Mouse (Mus musculus) stomach, embryonic 15.5 days (tissue): ENCODE measurements around the gene Dchs2. TPM values are rescaled to one million over a fixed set of nuclear protein-coding genes. Genes with fewer than 3 reads are reported as not detected.
A peak's percentile ranks its signal among the peaks of the same experiment; 100 is the strongest.

Experiments used
- ATAC-seq: fragments of 200-750 bp; cut with Nextera tagmentation; 2 replicates; pipeline ENCODE4 v1.8.0; 2017; ENCODE audit warnings: low read depth, moderate number of reproducible peaks, moderate TSS enrichment; ENCODE audit not compliant: insufficient read depth, low FRiP score
- H3K27ac ChIP-seq: fragments of 300-500 bp; sonication (generic); 2 replicates; pipeline ENCODE4 v1.5.1; 2015; ENCODE audit warnings: mild to moderate bottlenecking, inconsistent platforms
- H3K27me3 ChIP-seq: fragments of 300-500 bp; sonication (generic); replicated peaks from 2 replicates; pipeline ENCODE4 v1.6.1; 2015; ENCODE audit warnings: inconsistent platforms
- H3K36me3 ChIP-seq: fragments of 300-500 bp; sonication (generic); 2 replicates; pipeline ENCODE4 v1.6.1; 2015; ENCODE audit warnings: inconsistent platforms
- H3K4me1 ChIP-seq: fragments of 300-500 bp; sonication (generic); 2 replicates; pipeline ENCODE4 v1.6.1; 2015; ENCODE audit warnings: inconsistent platforms
- H3K4me2 ChIP-seq: fragments of 300-500 bp; sonication (generic); 2 replicates; pipeline ENCODE4 v1.6.1; 2015; ENCODE audit warnings: mild to moderate bottlenecking, inconsistent platforms
- H3K4me3 ChIP-seq: fragments of 300-500 bp; sonication (generic); replicated peaks from 2 replicates; pipeline ENCODE4 v1.5.1; 2015; ENCODE audit warnings: inconsistent platforms
- H3K9ac ChIP-seq: fragments of 300-500 bp; sonication (generic); 2 replicates; pipeline ENCODE4 v1.6.1; 2015; ENCODE audit warnings: inconsistent platforms
- H3K9me3 ChIP-seq: fragments of 300-500 bp; sonication (generic); 2 replicates; pipeline ENCODE4 v1.6.1; 2016; ENCODE audit warnings: inconsistent platforms
- WGBS: fragments of 180-500 bp; shearing (Covaris S2); methylation state at CpG from one replicate; pipeline ENCODE4 v1.1.7; 2015; 5-methylcytosine and 5-hydroxymethylcytosine counted together
- polyA plus RNA-seq: library from polyadenylated mRNA; unstranded; fragments of >200 nt; fragmentation: Nextera tagmentation; extraction: Ambion mirVana; gene quantifications from 2 replicates; pipeline ENCODE4 v1.2.1, GENCODE M21; 2015

Dchs2 gene
- 0.44 and 0.48 TPM in 2 replicates for polyA plus RNA-seq

DNA sequence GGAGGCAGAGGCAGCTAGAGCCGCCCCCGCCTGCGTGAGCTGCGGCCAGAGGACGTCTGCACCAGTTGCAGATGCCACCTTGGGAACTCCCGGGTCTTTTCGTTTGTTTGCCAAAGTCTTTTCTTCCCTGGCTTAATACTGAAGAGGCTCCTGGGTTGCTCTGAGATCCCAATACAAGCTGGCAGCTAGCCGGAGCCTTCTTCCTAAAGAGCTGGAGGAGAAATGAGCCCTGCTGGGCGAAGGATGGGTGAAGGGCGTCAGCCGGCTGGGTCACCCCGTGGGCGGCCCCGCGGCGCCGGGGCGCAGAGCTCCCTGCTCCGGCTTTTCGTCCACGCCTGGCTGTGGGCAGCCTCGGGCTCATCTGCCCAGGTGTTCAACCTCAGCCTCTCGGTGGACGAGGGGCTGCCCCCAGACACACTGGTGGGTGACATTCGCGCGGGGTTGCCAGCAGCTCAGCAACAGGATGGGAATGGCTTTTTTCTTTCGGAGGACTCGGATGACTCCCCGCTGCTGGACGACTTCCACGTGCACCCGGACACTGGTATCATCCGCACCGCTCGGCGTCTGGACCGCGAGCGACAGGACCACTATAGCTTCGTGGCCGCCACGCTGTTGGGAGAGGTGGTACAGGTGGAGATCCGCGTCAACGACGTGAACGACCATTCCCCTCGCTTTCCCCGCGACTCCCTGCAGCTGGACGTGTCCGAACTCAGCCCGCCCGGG is at the start of gene Dchs2:
Gene Dchs2, plus strand, starts transcription at position 223 of the 723 bp plus-strand sequence.
- H3K9ac ChIP-seq, result no peak within 1 kb of the TSS
- peaks cover 25% of the 10 kb centered on the region for H3K4me1 ChIP-seq
- no peak; the same call in 1 of the 2 replicates for ATAC-seq
- no peaks in the 10 kb centered on the region for H3K9me3 ChIP-seq
- WGBS, result 2% methylated on average over 55 of the region's 55 CpGs
- H3K4me2 ChIP-seq, result peak within 1 kb of the TSS; percentile 95
- no peaks in the 10 kb centered on the region for H3K36me3 ChIP-seq
- H3K27ac ChIP-seq, result peak within 1 kb of the TSS; percentile 44
- peak within 1 kb of the TSS; percentile 49 for H3K4me3 ChIP-seq
- peaks cover 47% of the 10 kb centered on the region for H3K27me3 ChIP-seq

- H3K4me3 ChIP-seq, result peak overlapping the region; percentile 33
- no peaks in the 10 kb centered on the region for H3K27me3 ChIP-seq
- peak; percentile 65 for ATAC-seq
- WGBS, result 2% methylated on average over 11 of the region's 11 CpGs
- H3K9ac ChIP-seq, result no peak overlapping the region
- H3K27ac ChIP-seq, result no peak overlapping the region
- H3K36me3 ChIP-seq, result no peaks in the 10 kb centered on the region
- H3K4me1 ChIP-seq, result no peaks in the 10 kb centered on the region; the same call in 1 of the 2 replicates
- peak overlapping the region; percentile 67 for H3K4me2 ChIP-seq
- no peaks in the 10 kb centered on the region for H3K9me3 ChIP-seq
Observed at GRCm38 (mm10) chr3:83080567-83081055, 47.1 kb upstream of the Dchs2 start.

GRCm38 (mm10) chr3:83097586-83097985 is 30.2 kb upstream of the Dchs2 start:
- H3K4me2 ChIP-seq, result no peak overlapping the region
- H3K4me3 ChIP-seq, result no peak overlapping the region
- H3K9me3 ChIP-seq, result no peaks in the 10 kb centered on the region
- H3K4me1 ChIP-seq, result no peaks in the 10 kb centered on the region
- H3K9ac ChIP-seq, result no peak overlapping the region
- 76% methylated on average over 6 of the region's 6 CpGs for WGBS
- ATAC-seq, result no peak
- H3K27ac ChIP-seq, result no peak overlapping the region
- no peaks in the 10 kb centered on the region for H3K27me3 ChIP-seq
- no peaks in the 10 kb centered on the region for H3K36me3 ChIP-seq

DNA sequence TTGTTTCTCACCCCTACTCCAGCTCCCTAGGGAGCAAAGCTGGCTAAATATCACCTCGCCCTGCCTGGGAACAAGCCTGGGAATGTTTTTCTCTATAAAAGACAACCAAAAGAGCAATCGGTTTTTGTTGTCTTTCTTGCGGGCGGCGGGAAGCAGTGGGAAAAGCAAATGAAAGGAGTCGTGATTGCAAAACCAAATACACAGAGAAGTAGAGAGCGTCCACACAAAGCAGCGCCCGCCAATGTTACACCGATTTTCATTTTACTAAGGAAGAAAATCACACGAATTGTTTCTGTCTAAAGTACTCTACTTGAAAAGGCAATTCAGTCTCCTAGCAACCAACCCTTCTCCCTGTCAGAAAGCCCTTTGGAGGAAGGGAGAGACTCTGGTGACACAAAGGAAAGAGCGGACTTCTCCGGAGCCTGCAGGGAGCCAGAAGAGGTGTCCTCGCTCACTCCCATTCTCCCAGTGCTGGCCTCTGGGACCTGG is 29.2 kb upstream of the Dchs2 start:
- no peak for ATAC-seq
- peak overlapping the region; percentile 11; the same call in 1 of the 2 replicates for H3K4me3 ChIP-seq
- no peak overlapping the region for H3K27ac ChIP-seq
- H3K9me3 ChIP-seq, result no peaks in the 10 kb centered on the region
- 19% methylated on average over 14 of the region's 14 CpGs for WGBS
- H3K36me3 ChIP-seq, result no peaks in the 10 kb centered on the region
- H3K9ac ChIP-seq, result no peak overlapping the region
- no peaks in the 10 kb centered on the region for H3K27me3 ChIP-seq
- H3K4me2 ChIP-seq, result peak overlapping the region; percentile 43
- H3K4me1 ChIP-seq, result no peaks in the 10 kb centered on the region

GRCm38 (mm10) chr3:83099139-83099538 is 28.6 kb upstream of the Dchs2 start:
- Histone ChIP-seq H3K4me2 (peak overlapping the region; percentile 43), H3K36me3 (no peaks in the 10 kb centered on the region), H3K4me1 (no peaks in the 10 kb centered on the region), H3K27ac (no peak overlapping the region), H3K9me3 (no peaks in the 10 kb centered on the region), H3K9ac (no peak overlapping the region), H3K4me3 (no peak overlapping the region), H3K27me3 (no peaks in the 10 kb centered on the region)
- ATAC-seq, result no peak
- WGBS, result 94% methylated on average over 1 of the region's 1 CpGs

GRCm38 (mm10) chr3:83099651-83100050 is 28.1 kb upstream of the Dchs2 start:
- H3K4me2 ChIP-seq, result no peak overlapping the region
- H3K9ac ChIP-seq, result no peak overlapping the region
- WGBS, result 77% methylated on average over 6 of the region's 6 CpGs

GRCm38 (mm10) chr3:83102286-83102685 is 25.5 kb upstream of the Dchs2 start:
- no peak for ATAC-seq
- 89% methylated on average over 6 of the region's 6 CpGs for WGBS
- H3K9me3 ChIP-seq, result no peaks in the 10 kb centered on the region; the same call in 1 of the 2 replicates

More at GRCm38 (mm10) chr3:83099651-83100050, 28.1 kb upstream of the Dchs2 start:
- Histone ChIP-seq H3K36me3 (no peaks in the 10 kb centered on the region), H3K4me3 (no peak overlapping the region), H3K27ac (no peak overlapping the region), H3K4me1 (no peaks in the 10 kb centered on the region), H3K27me3 (no peaks in the 10 kb centered on the region), H3K9me3 (no peaks in the 10 kb centered on the region)
- no peak for ATAC-seq

DNA sequence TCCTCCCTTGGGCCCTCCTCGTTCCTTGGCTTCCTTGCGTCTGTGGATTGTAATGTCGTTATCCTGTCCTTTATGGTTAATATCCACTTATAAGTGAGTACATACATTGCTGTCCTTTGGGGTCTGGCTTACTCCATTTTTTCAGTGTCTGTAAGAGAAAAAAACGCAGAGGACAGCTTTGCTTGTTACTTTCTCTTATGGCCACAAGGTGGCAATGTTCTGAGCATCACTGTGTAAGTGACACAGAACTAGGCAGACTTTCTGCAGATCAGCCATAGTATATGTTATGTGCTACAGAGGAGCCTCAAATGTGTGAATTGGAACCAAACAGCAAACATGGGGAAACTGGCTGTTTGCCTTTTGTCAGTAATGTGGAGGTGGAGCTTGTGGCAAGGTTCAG is 17.6 kb upstream of the Dchs2 start:
- peaks cover 4% of the 10 kb centered on the region; the same call in 1 of the 2 replicates for H3K4me1 ChIP-seq
- 30% methylated on average over 4 of the region's 4 CpGs for WGBS
- ATAC-seq, result no peak; the same call in 1 of the 2 replicates

More at GRCm38 (mm10) chr3:83102286-83102685, 25.5 kb upstream of the Dchs2 start:
- Histone ChIP-seq H3K4me2 (no peak overlapping the region), H3K27me3 (no peaks in the 10 kb centered on the region), H3K27ac (no peak overlapping the region), H3K9ac (no peak overlapping the region), H3K4me3 (no peak overlapping the region), H3K36me3 (no peaks in the 10 kb centered on the region), H3K4me1 (no peaks in the 10 kb centered on the region)

GRCm38 (mm10) chr3:83111485-83112261 is 16.1 kb upstream of the Dchs2 start:
- H3K4me3 ChIP-seq, result no peak overlapping the region
- no peaks in the 10 kb centered on the region for H3K27me3 ChIP-seq
- H3K9ac ChIP-seq, result no peak overlapping the region
- no peak overlapping the region for H3K4me2 ChIP-seq
- ATAC-seq, result no peak
- no peaks in the 10 kb centered on the region for H3K36me3 ChIP-seq
- no peak overlapping the region for H3K27ac ChIP-seq
- 58% methylated on average over 7 of the region's 7 CpGs for WGBS
- H3K4me1 ChIP-seq, result peaks cover 4% of the 10 kb centered on the region; the same call in 1 of the 2 replicates
- H3K9me3 ChIP-seq, result no peaks in the 10 kb centered on the region

More for the DNA sequence above, 17.6 kb upstream of the Dchs2 start:
- no peaks in the 10 kb centered on the region for H3K27me3 ChIP-seq
- H3K9ac ChIP-seq, result no peak overlapping the region
- H3K9me3 ChIP-seq, result no peaks in the 10 kb centered on the region
- no peak overlapping the region for H3K4me3 ChIP-seq
- no peak overlapping the region for H3K27ac ChIP-seq
- H3K36me3 ChIP-seq, result no peaks in the 10 kb centered on the region
- no peak overlapping the region for H3K4me2 ChIP-seq

DNA sequence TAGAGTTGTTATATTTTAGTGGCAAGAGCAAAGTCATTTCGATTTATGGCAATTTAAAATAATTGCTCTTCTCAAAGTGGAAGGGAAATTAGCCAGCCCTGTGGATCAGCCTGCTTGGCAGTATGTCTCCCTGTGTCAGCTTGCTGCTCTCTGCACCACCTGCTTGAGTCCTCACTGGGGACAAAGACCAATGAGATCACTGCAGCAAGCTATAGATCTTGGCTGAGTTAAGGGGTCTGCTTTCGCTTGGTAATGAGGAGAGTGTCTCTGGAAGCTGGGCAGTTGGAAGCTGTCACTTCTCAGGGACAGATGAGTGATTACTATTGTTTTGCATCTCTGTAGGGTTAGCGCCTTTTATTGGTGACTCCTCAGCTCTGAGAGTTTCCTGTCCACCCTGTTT is 14.9 kb upstream of the Dchs2 start:
- Histone ChIP-seq H3K4me1 (peaks cover 4% of the 10 kb centered on the region; the same call in 1 of the 2 replicates), H3K27ac (no peak overlapping the region), H3K36me3 (no peaks in the 10 kb centered on the region), H3K27me3 (no peaks in the 10 kb centered on the region), H3K9me3 (no peaks in the 10 kb centered on the region), H3K9ac (no peak overlapping the region), H3K4me2 (no peak overlapping the region), H3K4me3 (no peak overlapping the region)
- WGBS, result 34% methylated on average over 3 of the region's 3 CpGs
- no peak for ATAC-seq

GRCm38 (mm10) chr3:83114946-83115345 is 12.8 kb upstream of the Dchs2 start:
- Histone ChIP-seq H3K36me3 (no peaks in the 10 kb centered on the region), H3K4me2 (no peak overlapping the region), H3K27ac (no peak overlapping the region), H3K4me1 (peaks cover 4% of the 10 kb centered on the region; the same call in 1 of the 2 replicates), H3K4me3 (no peak overlapping the region), H3K27me3 (no peaks in the 10 kb centered on the region), H3K9me3 (no peaks in the 10 kb centered on the region), H3K9ac (no peak overlapping the region)
- no peak for ATAC-seq
- 47% methylated on average over 1 of the region's 1 CpGs for WGBS
